Mouse (Mus musculus) adrenal gland, adult 2 months (tissue): ENCODE measurements at regions not wholly inside any gene's neighbourhood (a gene's known extent, or its start where the extent isn't known, plus 50 kb on each side); places are given as distances from the start of the nearest gene placed in this dataset.

Experiments used
- DNase-seq: peaks from one replicate; pipeline ENCODE4 v3.0.0; 2021

DNA sequence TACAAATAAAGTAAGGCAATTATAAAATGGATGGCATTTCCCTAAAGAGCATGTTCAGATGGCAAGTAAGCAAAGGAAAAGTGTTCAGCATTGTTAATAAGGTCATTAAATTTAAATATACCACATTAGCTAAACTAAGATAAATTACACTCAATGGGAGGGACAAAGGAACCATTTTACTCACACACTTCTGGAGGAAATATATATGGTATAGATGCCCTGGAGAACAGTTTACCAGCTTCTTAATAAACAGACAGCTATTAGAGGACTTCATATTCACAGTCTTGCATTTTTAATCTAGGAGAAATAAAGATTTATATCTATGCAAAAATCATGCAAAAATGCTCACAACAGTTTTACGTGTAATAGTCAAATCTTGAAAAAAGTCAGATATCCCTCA is 183.8 kb downstream of the Dthd1 start:
- no peak for DNase-seq

DNA sequence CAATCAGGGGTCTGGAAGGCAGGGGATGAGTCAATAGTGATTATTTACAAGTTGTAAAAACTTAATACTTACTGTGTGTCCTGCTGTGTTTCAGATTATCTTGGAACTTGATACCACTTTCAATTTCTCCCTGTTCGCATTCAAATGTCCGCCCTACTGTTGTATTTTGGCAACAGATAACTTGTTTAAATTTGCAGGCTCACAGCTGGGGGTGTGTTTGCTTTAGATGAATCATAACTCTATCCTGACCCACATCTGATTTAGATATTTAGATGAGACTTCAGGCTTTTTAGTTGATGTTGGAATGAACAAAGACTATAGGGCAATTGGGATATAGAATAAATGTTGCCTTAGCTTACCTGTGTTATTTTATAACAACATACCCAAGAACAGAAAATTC is 220.8 kb downstream of the Dthd1 start:
- no peak for DNase-seq

DNA sequence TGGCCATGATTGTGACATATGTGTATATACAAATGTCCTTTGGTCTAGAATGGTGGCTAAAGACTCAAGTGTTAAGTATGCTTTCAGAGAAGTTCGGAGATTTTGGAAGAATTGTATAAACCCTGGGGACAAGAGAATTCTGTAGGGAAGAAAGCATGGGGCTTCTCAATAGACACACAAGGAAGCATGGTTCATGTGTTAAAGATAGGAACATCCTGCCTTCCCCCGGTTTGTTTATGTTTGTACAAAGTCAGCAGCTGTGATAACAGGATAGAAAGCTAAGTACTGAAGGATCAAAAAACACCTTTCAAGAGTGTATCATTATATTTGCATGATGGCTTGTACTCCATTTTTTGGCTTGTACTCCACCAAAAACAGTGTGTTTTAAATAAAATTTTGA is 232.1 kb downstream of the Dthd1 start:
- DNase-seq = no peak

DNA sequence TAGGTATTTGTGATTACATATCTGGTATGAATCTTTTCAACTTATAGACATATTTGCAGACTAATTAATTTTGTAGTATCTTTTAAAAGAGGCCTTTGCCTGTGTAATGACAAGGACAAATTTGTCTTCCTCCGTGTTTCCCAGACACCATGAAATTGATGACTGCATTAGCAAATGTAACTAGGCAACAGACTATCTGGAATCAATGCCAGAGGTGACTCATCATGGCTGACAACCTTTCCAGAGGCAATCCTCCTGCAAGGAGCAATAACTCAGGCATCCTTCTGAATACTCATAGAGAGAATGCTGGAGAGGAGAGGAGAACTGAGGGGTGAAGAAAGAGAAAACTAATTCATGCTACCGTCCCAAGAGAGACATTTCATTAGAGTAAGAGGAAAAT is 249.7 kb downstream of the Dthd1 start:
- DNase-seq = peak; percentile 45

DNA sequence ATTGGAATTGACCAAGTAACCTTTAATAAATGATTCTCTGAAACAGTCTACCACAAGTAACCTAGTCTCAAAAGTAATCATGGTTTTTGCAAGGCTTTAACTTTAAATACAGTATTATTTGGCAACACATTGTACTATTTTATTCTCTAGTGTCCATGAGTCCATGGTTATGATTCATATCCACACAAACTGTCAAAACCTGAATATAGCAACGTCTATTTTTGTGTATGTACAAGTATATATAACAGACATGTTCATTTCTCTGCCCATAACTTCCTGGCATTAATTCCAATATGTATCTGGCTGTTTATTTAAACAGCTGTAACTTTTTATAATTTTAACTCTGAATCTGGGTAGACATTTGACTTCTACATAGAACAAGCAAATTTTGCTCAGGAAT is 253.2 kb downstream of the Dthd1 start:
- DNase-seq = no peak

DNA sequence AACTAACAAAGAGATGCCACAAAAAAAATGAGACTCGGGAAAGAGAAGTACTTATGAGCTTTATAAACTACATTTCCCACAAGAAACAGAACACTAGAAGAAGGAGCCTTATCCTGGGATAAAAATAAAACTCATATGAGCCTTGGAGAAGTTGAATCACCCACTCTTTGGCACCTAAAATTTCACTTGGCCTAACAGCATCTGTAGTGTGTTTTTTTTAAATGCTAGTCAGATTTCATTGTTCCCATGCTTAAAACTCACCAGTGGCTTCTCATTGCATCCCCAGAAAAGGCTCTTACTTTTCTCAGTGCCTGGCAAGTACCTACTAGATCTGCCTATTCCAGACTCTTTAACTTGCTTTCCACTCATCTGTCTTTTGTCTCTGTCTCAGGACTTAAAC is 284.5 kb downstream of the Dthd1 start:
- DNase-seq = no peak

DNA sequence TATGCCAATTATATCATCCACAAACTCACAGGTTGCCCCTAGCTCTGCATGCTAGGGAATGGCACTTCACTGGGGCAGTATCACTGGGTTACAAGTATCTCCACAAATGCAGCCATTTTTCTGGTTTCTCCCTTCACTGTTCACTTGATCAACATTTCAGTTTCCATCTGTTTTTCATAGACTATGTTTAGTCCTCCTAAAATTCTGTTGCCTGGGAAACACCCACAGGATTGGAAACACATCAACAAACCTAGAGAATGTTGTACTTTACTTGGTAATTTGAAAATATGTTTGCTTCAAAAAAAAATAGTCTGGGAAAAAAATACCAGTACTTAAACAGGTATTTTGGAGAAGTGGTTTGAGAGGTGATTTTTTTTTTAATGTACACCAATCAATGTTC is 318.9 kb downstream of the Dthd1 start:
- no peak for DNase-seq

DNA sequence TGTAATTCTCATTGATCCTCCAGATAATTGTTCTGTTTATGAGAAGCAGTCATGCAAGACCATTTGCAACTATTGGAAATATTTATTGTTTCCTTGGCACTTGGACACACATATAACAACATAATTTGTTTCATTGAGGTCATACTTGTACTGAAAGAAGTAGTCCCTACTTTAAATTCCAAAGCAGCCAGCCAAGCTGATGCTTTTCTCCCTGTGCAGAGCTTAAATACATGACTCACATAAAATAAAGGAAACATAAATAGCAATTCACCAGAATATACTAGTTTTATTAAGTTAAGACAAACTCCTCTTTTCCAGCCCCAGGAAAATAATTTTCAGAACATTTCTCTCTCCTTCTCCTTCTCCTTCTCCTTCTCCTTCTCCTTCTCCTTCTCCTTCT is 324.3 kb downstream of the Dthd1 start:
- no peak for DNase-seq

DNA sequence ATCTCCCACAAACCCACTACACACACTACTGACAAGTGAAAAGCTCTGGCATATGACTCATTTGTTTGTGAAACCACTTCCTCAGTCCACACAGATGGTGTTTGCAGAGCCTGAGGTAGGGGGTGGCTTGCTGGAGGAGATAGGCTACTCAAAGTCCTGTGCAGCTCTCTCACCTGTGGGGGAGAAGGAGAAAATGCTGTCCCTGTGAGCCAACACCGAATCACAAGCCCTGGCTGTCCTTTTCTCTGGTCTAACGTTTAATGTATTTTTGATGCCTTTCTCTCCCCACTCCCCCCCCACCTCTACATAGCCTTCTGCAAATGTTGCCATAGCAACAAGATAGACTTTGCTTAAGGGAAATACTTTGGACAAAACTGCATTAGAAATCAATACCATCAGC is 356.1 kb downstream of the Dthd1 start:
- no peak for DNase-seq

DNA sequence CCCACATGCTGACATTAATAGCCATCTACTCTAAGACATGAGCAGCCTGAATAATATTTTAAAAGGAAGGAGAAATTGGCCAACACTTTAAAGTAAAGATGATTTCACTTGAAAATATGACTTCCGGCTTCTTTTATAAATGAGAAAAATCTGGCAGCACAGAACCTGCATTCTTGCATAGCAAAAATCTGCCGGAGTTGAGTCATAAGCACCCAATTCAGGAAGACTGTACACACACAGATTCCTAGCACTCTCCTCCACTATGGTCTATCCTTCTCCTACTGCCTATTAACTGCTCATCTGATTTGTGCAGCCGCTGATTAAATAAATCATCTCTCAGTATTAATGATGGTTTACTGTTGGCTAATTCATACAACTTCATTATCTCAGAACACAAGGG is 356.9 kb downstream of the Dthd1 start:
- no peak for DNase-seq

DNA sequence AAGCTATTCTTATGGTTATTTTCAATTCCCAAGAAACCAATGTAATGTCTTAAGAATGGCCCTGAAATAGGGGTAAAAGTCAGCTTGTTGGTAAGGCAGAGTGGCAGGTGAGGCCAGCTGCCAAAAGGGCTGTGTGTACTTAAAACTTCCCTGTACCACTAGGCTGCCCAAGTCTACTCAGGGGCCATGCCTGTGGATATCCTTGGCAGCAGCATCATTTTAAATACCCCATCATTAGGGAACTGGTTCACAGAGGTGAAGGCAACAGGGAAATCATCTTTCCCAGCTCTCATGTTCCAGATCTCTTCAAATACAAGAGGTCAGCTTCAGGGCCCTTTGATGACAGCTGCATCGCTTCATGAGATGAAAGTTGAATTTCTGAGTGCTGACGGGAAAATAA is 399.8 kb downstream of the Dthd1 start:
- no peak for DNase-seq

DNA sequence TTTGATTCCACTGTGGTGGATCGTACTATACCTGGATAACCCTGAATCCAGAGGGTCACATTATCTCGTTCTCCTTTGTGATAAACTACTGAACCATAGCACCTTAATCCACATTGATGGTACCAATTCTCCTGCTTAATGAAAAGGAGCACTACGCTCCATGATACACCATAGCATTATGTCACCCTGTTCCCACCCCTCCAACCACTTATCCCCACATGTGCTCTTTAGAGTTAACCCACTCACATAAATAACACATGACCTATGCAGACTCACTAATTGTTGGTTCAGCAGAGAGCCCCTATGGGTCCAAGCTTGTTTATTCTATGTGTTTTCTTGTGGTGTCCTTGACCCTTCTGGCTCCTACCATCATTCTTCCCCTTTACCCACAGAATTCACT is 405.8 kb downstream of the Dthd1 start:
- DNase-seq = no peak

DNA sequence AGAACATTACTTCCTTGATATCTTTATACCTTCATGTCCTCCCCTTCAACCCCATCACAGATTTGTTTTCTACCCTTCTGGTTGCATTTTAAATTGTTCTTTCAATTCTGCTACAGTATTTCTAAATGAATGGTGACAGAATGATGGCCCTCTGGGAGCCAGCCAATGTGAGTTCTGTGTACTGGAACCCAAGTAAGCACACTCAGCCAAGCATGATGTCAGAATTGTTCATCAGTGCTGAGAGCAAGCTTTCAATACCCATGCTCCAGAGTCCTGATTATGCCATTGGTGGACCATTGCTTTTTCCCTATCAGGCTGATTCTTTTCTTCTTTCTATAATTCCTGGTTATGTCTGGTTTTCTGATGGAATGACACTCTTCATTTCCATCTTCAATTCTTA is 386.3 kb upstream of the Nwd2 start:
- DNase-seq = peak; percentile 39
